Mouse (Mus musculus): ENCODE measurements around the gene Olfr702. TPM values are rescaled to one million over a fixed set of nuclear protein-coding genes. Genes with fewer than 3 reads are reported as not detected.

The Olfr702 gene
- total and polyA plus RNA-seq, 3 experiments, result not detected

Other genes with a start within 250 kb of the Olfr702 start
- gene Olfr693, start 153.3 kb downstream of the Olfr702 start, total RNA-seq (2012; rRNA removed), result not detected in 2 replicates
- not detected for gene Olfr693, start 153.3 kb downstream of the Olfr702 start, polyA plus RNA-seq (2012; ENCODE audit: insufficient read depth in 1 of 2, insufficient read length in 2 of 2, low read depth in 1 of 2, low replicate concordance in 2 of 2, missing spikeins in 1 of 2)
- not detected in 2 replicates for gene Olfr694, start 142.1 kb downstream of the Olfr702 start, total RNA-seq (2012; rRNA removed)
- not detected for gene Olfr694, start 142.1 kb downstream of the Olfr702 start, polyA plus RNA-seq (2012; ENCODE audit: insufficient read depth in 1 of 2, insufficient read length in 2 of 2, low read depth in 1 of 2, low replicate concordance in 2 of 2, missing spikeins in 1 of 2)
- not detected in 2 replicates for gene Olfr695, start 117.5 kb downstream of the Olfr702 start, total RNA-seq (2012; rRNA removed)
- gene Olfr695, start 117.5 kb downstream of the Olfr702 start, polyA plus RNA-seq (2012; ENCODE audit: insufficient read depth in 1 of 2, insufficient read length in 2 of 2, low read depth in 1 of 2, low replicate concordance in 2 of 2, missing spikeins in 1 of 2), result not detected
- gene Olfr697, start 91.5 kb downstream of the Olfr702 start, total RNA-seq (2012; rRNA removed), result not detected in 2 replicates
- not detected for gene Olfr697, start 91.5 kb downstream of the Olfr702 start, polyA plus RNA-seq (2012; ENCODE audit: insufficient read depth in 1 of 2, insufficient read length in 2 of 2, low read depth in 1 of 2, low replicate concordance in 2 of 2, missing spikeins in 1 of 2)
- not detected in 2 replicates for gene Olfr698, start 78.5 kb downstream of the Olfr702 start, total RNA-seq (2012; rRNA removed)
- not detected for gene Olfr698, start 78.5 kb downstream of the Olfr702 start, polyA plus RNA-seq (2012; ENCODE audit: insufficient read depth in 1 of 2, insufficient read length in 2 of 2, low read depth in 1 of 2, low replicate concordance in 2 of 2, missing spikeins in 1 of 2)
- gene Olfr699, start 40.7 kb downstream of the Olfr702 start, total RNA-seq (2012; rRNA removed), result not detected in 2 replicates
- not detected for gene Olfr699, start 40.7 kb downstream of the Olfr702 start, polyA plus RNA-seq (2012; ENCODE audit: insufficient read depth in 1 of 2, insufficient read length in 2 of 2, low read depth in 1 of 2, low replicate concordance in 2 of 2, missing spikeins in 1 of 2)
- not detected in 2 replicates for gene Olfr700, start 25.1 kb downstream of the Olfr702 start, total RNA-seq (2012; rRNA removed)
- gene Olfr700, start 25.1 kb downstream of the Olfr702 start, polyA plus RNA-seq (2012; ENCODE audit: insufficient read depth in 1 of 2, insufficient read length in 2 of 2, low read depth in 1 of 2, low replicate concordance in 2 of 2, missing spikeins in 1 of 2), result not detected
- gene Olfr701, start 19.8 kb downstream of the Olfr702 start, total RNA-seq (2012; rRNA removed), result not detected in 2 replicates
- not detected for gene Olfr701, start 19.8 kb downstream of the Olfr702 start, polyA plus RNA-seq (2012; ENCODE audit: insufficient read depth in 1 of 2, insufficient read length in 2 of 2, low read depth in 1 of 2, low replicate concordance in 2 of 2, missing spikeins in 1 of 2)
- gene Olfr703, start 9.5 kb upstream of the Olfr702 start, total RNA-seq (2012; rRNA removed), result not detected in 2 replicates
- gene Olfr703, start 9.5 kb upstream of the Olfr702 start, polyA plus RNA-seq (2012; ENCODE audit: insufficient read depth in 1 of 2, insufficient read length in 2 of 2, low read depth in 1 of 2, low replicate concordance in 2 of 2, missing spikeins in 1 of 2), result not detected
- gene Olfr704, start 29.3 kb upstream of the Olfr702 start, total RNA-seq (2012; rRNA removed), result not detected in 2 replicates
- gene Olfr704, start 29.3 kb upstream of the Olfr702 start, polyA plus RNA-seq (2012; ENCODE audit: insufficient read depth in 1 of 2, insufficient read length in 2 of 2, low read depth in 1 of 2, low replicate concordance in 2 of 2, missing spikeins in 1 of 2), result not detected
- not detected in 2 replicates for gene Olfr705, start 43.0 kb upstream of the Olfr702 start, total RNA-seq (2012; rRNA removed)
- gene Olfr705, start 43.0 kb upstream of the Olfr702 start, polyA plus RNA-seq (2012; ENCODE audit: insufficient read depth in 1 of 2, insufficient read length in 2 of 2, low read depth in 1 of 2, low replicate concordance in 2 of 2, missing spikeins in 1 of 2), result not detected
- not detected in 2 replicates for gene Olfr706, start 54.3 kb upstream of the Olfr702 start, total RNA-seq (2012; rRNA removed)
- not detected for gene Olfr706, start 54.3 kb upstream of the Olfr702 start, polyA plus RNA-seq (2012; ENCODE audit: insufficient read depth in 1 of 2, insufficient read length in 2 of 2, low read depth in 1 of 2, low replicate concordance in 2 of 2, missing spikeins in 1 of 2)
- gene Olfr707, start 67.3 kb upstream of the Olfr702 start, total RNA-seq (2012; rRNA removed), result not detected in 2 replicates
- gene Olfr707, start 67.3 kb upstream of the Olfr702 start, polyA plus RNA-seq (2012; ENCODE audit: insufficient read depth in 1 of 2, insufficient read length in 2 of 2, low read depth in 1 of 2, low replicate concordance in 2 of 2, missing spikeins in 1 of 2), result not detected
- not detected in 2 replicates for gene Olfr1532-ps1, start 74.1 kb upstream of the Olfr702 start, total RNA-seq (2012; rRNA removed)
- gene Olfr1532-ps1, start 74.1 kb upstream of the Olfr702 start, polyA plus RNA-seq (2012; ENCODE audit: insufficient read depth in 1 of 2, insufficient read length in 2 of 2, low read depth in 1 of 2, low replicate concordance in 2 of 2, missing spikeins in 1 of 2), result not detected
- gene Olfr709-ps1, start 98.3 kb upstream of the Olfr702 start, total RNA-seq (2012; rRNA removed), result not detected in 2 replicates
- gene Olfr709-ps1, start 98.3 kb upstream of the Olfr702 start, polyA plus RNA-seq (2012; ENCODE audit: insufficient read depth in 1 of 2, insufficient read length in 2 of 2, low read depth in 1 of 2, low replicate concordance in 2 of 2, missing spikeins in 1 of 2), result not detected
- not detected in 2 replicates for gene Olfr710, start 114.4 kb upstream of the Olfr702 start, total RNA-seq (2012; rRNA removed)
- not detected for gene Olfr710, start 114.4 kb upstream of the Olfr702 start, polyA plus RNA-seq (2012; ENCODE audit: insufficient read depth in 1 of 2, insufficient read length in 2 of 2, low read depth in 1 of 2, low replicate concordance in 2 of 2, missing spikeins in 1 of 2)
- gene Olfr6, start 130.0 kb upstream of the Olfr702 start, total RNA-seq (2012; rRNA removed), result not detected in 2 replicates
- not detected for gene Olfr6, start 130.0 kb upstream of the Olfr702 start, polyA plus RNA-seq (2012; ENCODE audit: insufficient read depth in 1 of 2, insufficient read length in 2 of 2, low read depth in 1 of 2, low replicate concordance in 2 of 2, missing spikeins in 1 of 2)
- not detected in 2 replicates for gene Olfr711, start 141.6 kb upstream of the Olfr702 start, total RNA-seq (2012; rRNA removed)
- not detected for gene Olfr711, start 141.6 kb upstream of the Olfr702 start, polyA plus RNA-seq (2012; ENCODE audit: insufficient read depth in 1 of 2, insufficient read length in 2 of 2, low read depth in 1 of 2, low replicate concordance in 2 of 2, missing spikeins in 1 of 2)
- not detected in 2 replicates for gene Olfr2, start 172.2 kb upstream of the Olfr702 start, total RNA-seq (2012; rRNA removed)
- gene Olfr2, start 172.2 kb upstream of the Olfr702 start, polyA plus RNA-seq (2012; ENCODE audit: insufficient read depth in 1 of 2, insufficient read length in 2 of 2, low read depth in 1 of 2, low replicate concordance in 2 of 2, missing spikeins in 1 of 2), result not detected
- gene Olfr713, start 197.3 kb upstream of the Olfr702 start, total RNA-seq (2012; rRNA removed), result not detected in 2 replicates
- not detected for gene Olfr713, start 197.3 kb upstream of the Olfr702 start, polyA plus RNA-seq (2012; ENCODE audit: insufficient read depth in 1 of 2, insufficient read length in 2 of 2, low read depth in 1 of 2, low replicate concordance in 2 of 2, missing spikeins in 1 of 2)
- gene Olfr714, start 237.1 kb upstream of the Olfr702 start, total RNA-seq (2012; rRNA removed), result not detected in 2 replicates
- not detected for gene Olfr714, start 237.1 kb upstream of the Olfr702 start, polyA plus RNA-seq (2012; ENCODE audit: insufficient read depth in 1 of 2, insufficient read length in 2 of 2, low read depth in 1 of 2, low replicate concordance in 2 of 2, missing spikeins in 1 of 2)

Data from MEL (cell line).